11 mouse cellular contexts compared by ENCODE assay signal in genomic region chr15:64511176-64511575, GRCm38 (mm10).
"Had no signal": no experiment of that assay in that cellular context is flagged by ENCODE, and none has a peak within 500 bp of the region (broad histone marks: within the 10 kb centered on the region; RNA-seq: fewer than 3 reads in every experiment).

No protein-coding gene starts in this region.

- ATAC-seq: lung, postnatal 0 days; midbrain, embryonic 13.5 days had no signal

- H3K4me2 ChIP-seq: kidney, embryonic 15.5 days; limb, embryonic 13.5 days; midbrain, embryonic 13.5 days; stomach, embryonic 15.5 days had no signal

- H3K4me1 ChIP-seq: kidney, embryonic 15.5 days; limb, embryonic 13.5 days; midbrain, embryonic 13.5 days; stomach, embryonic 15.5 days had no signal

- H3K9me3 ChIP-seq: kidney, embryonic 15.5 days; limb, embryonic 13.5 days; midbrain, embryonic 13.5 days; stomach, embryonic 15.5 days had no signal

- H3K4me3 ChIP-seq: kidney, embryonic 15.5 days; limb, embryonic 13.5 days; midbrain, embryonic 13.5 days; stomach, embryonic 15.5 days had no signal

- H3K36me3 ChIP-seq: kidney, embryonic 15.5 days; limb, embryonic 13.5 days; midbrain, embryonic 13.5 days; stomach, embryonic 15.5 days had no signal

- H3K9ac ChIP-seq: kidney, embryonic 15.5 days; limb, embryonic 13.5 days; liver, embryonic 14.5 days; midbrain, embryonic 13.5 days; stomach, embryonic 15.5 days had no signal

- H3K27ac ChIP-seq: kidney, embryonic 15.5 days; limb, embryonic 13.5 days; liver, embryonic 14.5 days; midbrain, embryonic 13.5 days; stomach, embryonic 15.5 days had no signal

- H3K27me3 ChIP-seq: kidney, embryonic 15.5 days; limb, embryonic 13.5 days; midbrain, embryonic 13.5 days; stomach, embryonic 15.5 days had no signal

- DNase-seq: kidney, postnatal 14 days; left cerebral cortex, postnatal 4 days; lung, adult 2 months; lung, postnatal 36 days; thymus, postnatal 36 days had no signal
